Mouse (Mus musculus) ZHBTc4 (cell line): Measurements from ENCODE around the gene Slc28a3.
A peak's percentile ranks its signal among the peaks of the same experiment; 100 is the strongest.

ENCODE experiments used
- DNase-seq: peaks from one replicate; pipeline ENCODE4 v3.0.0-alpha.2; 2011; ENCODE audit warnings: low read depth, low spot score

Slc28a3 gene

GRCm38 (mm10) chr13:58523011-58523760 lies 87.5 kb downstream of the Slc28a3 start:
- DNase-seq, result no peak

DNA sequence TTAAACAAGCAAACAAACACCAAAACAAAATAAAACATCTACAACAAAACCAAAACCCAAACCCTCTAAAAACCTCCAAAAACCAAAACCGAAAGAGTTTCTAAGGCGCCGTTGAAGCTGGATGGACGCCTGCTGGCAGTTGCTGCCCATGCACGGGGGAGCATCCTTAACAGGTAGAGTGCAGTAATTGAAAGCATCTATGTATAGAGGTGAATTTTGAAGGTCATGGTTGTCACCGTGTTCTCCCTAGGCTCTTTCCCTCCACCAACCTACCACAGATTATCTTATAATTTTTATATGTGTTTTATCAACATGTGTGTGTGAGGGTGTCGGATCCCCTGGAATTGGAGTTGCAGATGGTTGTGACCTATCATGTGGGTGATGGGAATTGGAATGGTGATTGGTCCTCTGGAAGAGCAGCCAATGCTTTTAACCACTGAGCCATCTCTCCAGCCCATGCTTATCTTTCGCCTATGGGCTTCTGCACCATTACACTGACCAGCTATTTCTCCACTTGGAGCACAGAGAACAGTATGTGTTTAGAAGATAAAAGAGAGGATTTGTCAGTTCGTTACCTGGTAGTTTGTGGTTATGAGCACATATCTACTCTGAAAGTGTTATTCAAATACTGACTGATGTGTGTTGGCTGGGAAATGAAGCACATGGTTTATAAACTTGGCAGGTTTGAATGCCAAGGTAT lies 89.2 kb downstream of the Slc28a3 start:
- no peak for DNase-seq

GRCm38 (mm10) chr13:58520580-58521330 lies 89.9 kb downstream of the Slc28a3 start:
- no peak for DNase-seq

GRCm38 (mm10) chr13:58520028-58520427 lies 90.6 kb downstream of the Slc28a3 start:
- no peak for DNase-seq

DNA sequence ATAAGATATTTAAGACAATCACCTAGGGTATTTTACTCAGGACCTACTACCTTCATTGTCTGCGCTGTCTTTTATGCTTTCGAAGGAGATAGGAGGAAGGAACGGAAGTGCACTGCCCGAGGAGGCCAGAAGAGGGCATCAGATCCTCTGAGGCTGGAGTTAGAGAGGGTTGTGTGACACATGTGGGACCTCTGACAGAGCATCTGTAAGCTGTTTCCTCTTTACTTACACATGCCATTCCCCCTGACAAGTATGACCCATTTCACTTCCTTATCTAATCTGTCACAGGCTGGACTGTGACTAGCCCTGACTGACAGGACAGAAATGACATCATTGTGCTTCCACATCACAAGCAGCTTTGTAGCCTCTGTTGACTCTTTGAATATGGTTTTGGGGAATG lies 94.4 kb downstream of the Slc28a3 start:
- peak; percentile 66 for DNase-seq

GRCm38 (mm10) chr13:58515635-58516034 lies 95.0 kb downstream of the Slc28a3 start:
- no peak for DNase-seq

DNA sequence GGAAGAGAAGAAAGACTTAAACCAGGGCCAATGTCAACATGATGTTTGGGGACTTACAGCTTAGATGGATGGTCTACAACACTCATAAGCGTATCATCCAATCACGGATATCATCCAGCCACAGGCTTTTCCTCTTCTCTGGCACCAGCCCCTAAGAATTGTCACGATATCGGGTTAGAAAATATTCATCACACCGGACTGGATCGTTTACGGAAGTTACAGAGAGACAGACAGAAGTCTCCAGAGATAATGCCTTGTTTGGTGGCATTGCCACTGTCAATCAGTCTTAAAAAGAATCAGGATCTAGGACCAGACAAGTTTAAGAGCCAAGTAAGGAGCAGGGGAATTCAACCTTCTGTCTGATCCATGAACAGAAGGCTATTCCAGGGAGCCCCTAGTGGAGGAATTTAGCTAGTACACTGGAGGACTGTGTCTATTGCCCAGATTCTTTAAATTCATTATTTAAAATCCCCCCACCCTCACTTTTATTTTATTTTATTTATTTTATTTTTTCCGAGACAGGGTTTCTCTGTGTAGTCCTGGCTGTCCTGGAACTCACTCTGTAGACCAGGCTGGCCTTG lies 96.4 kb downstream of the Slc28a3 start:
- peak; percentile 46 for DNase-seq

- DNase-seq, result no peak
Observed at GRCm38 (mm10) chr13:58511926-58512325, 98.8 kb downstream of the Slc28a3 start.

GRCm38 (mm10) chr13:58511248-58511647 lies 99.4 kb downstream of the Slc28a3 start:
- no peak for DNase-seq

DNA sequence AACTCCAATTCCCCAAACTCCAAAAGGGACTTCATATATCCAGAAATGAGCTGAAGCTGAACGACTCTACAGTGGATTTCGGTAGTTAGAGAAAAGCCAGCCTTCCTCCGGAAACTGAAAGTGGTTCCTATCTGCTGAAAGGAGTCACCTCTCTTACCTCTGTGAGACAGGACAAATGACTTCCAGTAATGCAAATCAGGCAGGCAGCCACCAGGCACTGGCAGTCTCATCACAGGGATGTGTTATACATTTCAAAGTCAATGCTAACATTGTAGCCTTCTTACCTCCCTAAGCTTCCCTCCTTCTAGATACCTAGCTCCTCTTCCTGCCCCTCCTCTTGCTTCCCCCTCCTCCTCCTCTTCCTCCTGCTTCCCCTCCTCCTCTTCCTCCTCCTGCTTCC lies 101.4 kb downstream of the Slc28a3 start:
- peak; percentile 60 for DNase-seq

DNA sequence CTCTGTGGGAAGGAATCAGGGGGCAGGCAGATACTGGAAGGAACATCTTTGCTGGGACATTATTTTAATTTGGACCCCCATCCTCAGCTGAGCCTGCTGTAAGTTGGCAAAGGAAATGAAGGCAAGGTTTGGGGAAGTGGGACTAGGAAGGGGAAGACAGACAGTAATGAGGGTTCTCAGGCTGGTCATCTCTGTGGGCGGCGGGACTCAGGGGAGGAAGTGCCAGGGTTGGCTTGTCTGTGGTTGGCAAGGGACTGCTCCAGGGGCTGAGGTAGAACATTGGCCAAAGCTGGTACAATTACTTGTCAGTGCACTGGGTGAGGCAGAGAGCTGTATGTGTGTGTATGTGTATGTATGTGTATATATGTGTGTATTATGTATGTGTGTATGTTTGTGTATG lies 107.1 kb downstream of the Slc28a3 start:
- DNase-seq, result no peak

DNA sequence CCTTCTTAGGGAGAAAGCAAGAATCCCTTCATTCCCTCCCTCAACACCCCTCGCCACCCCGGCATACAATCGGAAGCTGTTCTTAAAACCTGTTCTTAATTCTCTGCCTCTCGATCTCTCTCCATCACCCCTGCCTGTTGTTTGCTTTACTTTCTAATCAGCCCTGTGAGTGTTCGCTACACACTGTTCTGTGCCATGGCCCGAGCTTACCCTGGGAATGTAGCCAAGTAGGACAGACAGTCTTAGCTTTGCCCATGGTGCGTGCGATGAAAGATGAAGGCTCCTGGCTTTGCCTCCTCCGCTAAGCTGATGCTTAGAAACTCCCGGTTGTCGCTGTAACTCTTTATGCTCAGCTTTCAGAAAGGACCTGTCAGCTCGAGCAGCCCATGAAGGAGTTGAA lies 112.9 kb downstream of the Slc28a3 start:
- no peak for DNase-seq
